Comparison of ENCODE assay signal across 8 mouse cellular contexts in genomic region chr2:18799966-18800645, GRCm38 (mm10).
DNase-seq lines count a peak whose midpoint lies in the region; ATAC-seq and TF ChIP-seq lines count a peak whose summit lies in the region.

No protein-coding gene starts in this region.

- H3K9me3 ChIP-seq in heart, embryonic 16.5 days (replicated peaks; ENCODE audit: control insufficient read depth, low read length): no peaks in the 10 kb centered on the region
- no peaks in the 10 kb centered on the region for H3K9me3 ChIP-seq in liver, embryonic 16.5 days (replicated peaks; ENCODE audit: control insufficient read depth, low read length)
- no peaks in the 10 kb centered on the region for H3K9me3 ChIP-seq in neural tube, embryonic 12.5 days

- no peaks in the 10 kb centered on the region for H3K36me3 ChIP-seq in heart, embryonic 16.5 days (ENCODE audit: control insufficient read depth, insufficient read depth)
- no peaks in the 10 kb centered on the region for H3K36me3 ChIP-seq in liver, embryonic 16.5 days (ENCODE audit: control insufficient read depth, insufficient read depth)
- no peaks in the 10 kb centered on the region for H3K36me3 ChIP-seq in neural tube, embryonic 12.5 days

- no peak overlapping the region for H3K27ac ChIP-seq in heart, embryonic 16.5 days (ENCODE audit: low read length)
- peak overlapping the region; percentile 88 for H3K27ac ChIP-seq in layer of hippocampus, adult 2 months
- no peak overlapping the region for H3K27ac ChIP-seq in liver, embryonic 16.5 days (ENCODE audit: low read length)
- peak overlapping the region; percentile 75 for H3K27ac ChIP-seq in neural tube, embryonic 12.5 days

- under 1% methylated on average over 46 of the region's 46 CpGs for WGBS in heart, embryonic 16.5 days
- under 1% methylated on average over 46 of the region's 46 CpGs for WGBS in liver, embryonic 16.5 days (ENCODE audit: insufficient replicate concordance)
- WGBS in neural tube, embryonic 12.5 days: under 1% methylated on average over 46 of the region's 46 CpGs

- H3K4me2 ChIP-seq in heart, embryonic 16.5 days (ENCODE audit: low read depth, low read length): peak overlapping the region; percentile 92
- H3K4me2 ChIP-seq in liver, embryonic 16.5 days (ENCODE audit: low read depth, low read length): peak overlapping the region; percentile 39
- H3K4me2 ChIP-seq in neural tube, embryonic 12.5 days (replicated peaks): peak overlapping the region; percentile 75

- TF ChIP-seq CTCF in layer of hippocampus, adult 2 months (conservative IDR thresholded peaks at IDR 0.05): peak; percentile 68

- H3K9ac ChIP-seq in heart, embryonic 16.5 days (ENCODE audit: low read length): peak overlapping the region; percentile 61
- no peak overlapping the region for H3K9ac ChIP-seq in liver, embryonic 16.5 days (ENCODE audit: low read depth, low read length)
- peak overlapping the region; percentile 61 for H3K9ac ChIP-seq in neural tube, embryonic 12.5 days

- peak overlapping the region; percentile 59 for H3K4me3 ChIP-seq in heart, embryonic 16.5 days (ENCODE audit: low read length)
- H3K4me3 ChIP-seq in layer of hippocampus, adult 2 months: peak overlapping the region; percentile 69
- H3K4me3 ChIP-seq in liver, embryonic 16.5 days (ENCODE audit: low read depth, low read length): peak overlapping the region; percentile 23
- H3K4me3 ChIP-seq in neural tube, embryonic 12.5 days: peak overlapping the region; percentile 37

- H3K4me1 ChIP-seq in heart, embryonic 16.5 days (ENCODE audit: control insufficient read depth, insufficient read depth, low read length): peaks cover 19% of the 10 kb centered on the region
- H3K4me1 ChIP-seq in liver, embryonic 16.5 days (ENCODE audit: control insufficient read depth, low read depth, low read length): no peaks in the 10 kb centered on the region; the same call in 1 of the 2 replicates
- H3K4me1 ChIP-seq in neural tube, embryonic 12.5 days: peaks cover 22% of the 10 kb centered on the region

- DNase-seq in CD4-positive helper T cell, adult 2 months (ENCODE audit: low read depth, low spot score): peak; percentile 58
- DNase-seq in adrenal gland, adult 18-20 months (ENCODE audit: low spot score in 2 of 2): peak; percentile 14 to 30
- peak; percentile 78 for DNase-seq in embryo, embryonic 9.5 days (ENCODE audit: extremely low spot score)
- peak; percentile 74 to 83 for DNase-seq in layer of hippocampus, adult 2 months (ENCODE audit: low spot score in 2 of 2)
- peak; percentile 67 for DNase-seq in thymus, postnatal 4 days

- H3K27me3 ChIP-seq in heart, embryonic 16.5 days (ENCODE audit: control insufficient read depth, insufficient read depth, low read length): peaks cover 43% of the 10 kb centered on the region
- H3K27me3 ChIP-seq in liver, embryonic 16.5 days (ENCODE audit: control insufficient read depth, insufficient read depth, low read depth, low read length): peaks cover 57% of the 10 kb centered on the region
- H3K27me3 ChIP-seq in neural tube, embryonic 12.5 days (replicated peaks): peaks cover 10% of the 10 kb centered on the region; the same call in 1 of the 2 replicates

- ATAC-seq in heart, embryonic 16.5 days (replicated peaks; ENCODE audit: extremely low read depth, insufficient read depth, low FRiP score): peak; percentile 41; the same call in 1 of the 2 replicates
- no peak for ATAC-seq in liver, embryonic 16.5 days (ENCODE audit: low read depth)
- ATAC-seq in neural tube, embryonic 12.5 days (ENCODE audit: low FRiP score, low read depth): peak; percentile 78

Comparison
In these comparisons a context has a peak if more than half of its experiments do, and no peak if none do; other contexts are left out.
1. DNase-seq: peak in every context shown above with its lines; median percentile 78 in layer of hippocampus, adult 2 months; 78 in embryo, embryonic 9.5 days; 67 in thymus, postnatal 4 days; 58 in CD4-positive helper T cell, adult 2 months; 22 in adrenal gland, adult 18-20 months.
2. H3K27ac ChIP-seq: peak in layer of hippocampus, adult 2 months (single experiment) and neural tube, embryonic 12.5 days (single experiment); none in heart, embryonic 16.5 days (single experiment) and liver, embryonic 16.5 days (single experiment).
3. H3K4me2 ChIP-seq: peak in every context shown above with its lines; median percentile 92 in heart, embryonic 16.5 days; 75 in neural tube, embryonic 12.5 days; 39 in liver, embryonic 16.5 days.
4. Peak in every context shown above with its lines, with median percentiles within 50 percentile points of each other: H3K4me3 ChIP-seq.